Mouse (Mus musculus) kidney, postnatal 0 days (tissue): ENCODE data around the gene Ifnar2. TPM values are rescaled to one million over a fixed set of nuclear protein-coding genes. Genes with fewer than 3 reads are reported as not detected.
"Not testable (repeated sequence)": the region's sequence is repeated elsewhere in the genome, so short reads cannot be mapped to it uniquely, and the experiment has no call there.

Experiments used
- ATAC-seq: fragments of 200-750 bp; cut with Nextera tagmentation; replicated peaks from 2 replicates; pipeline ENCODE4 v1.8.0; 2017; ENCODE audit warnings: low read depth, moderate number of reproducible peaks, moderate TSS enrichment, moderate library complexity; ENCODE audit not compliant: low FRiP score
- DNase-seq: peaks from one replicate; pipeline ENCODE4 v3.0.0-alpha.2; 2016; ENCODE audit warnings: low spot score
- H3K27ac ChIP-seq: fragments of 300-500 bp; sonication (generic); 2 replicates; pipeline ENCODE4 v1.5.1; 2014; ENCODE audit warnings: mild to moderate bottlenecking
- H3K27me3 ChIP-seq: fragments of 300-500 bp; sonication (generic); 2 replicates; pipeline ENCODE4 v1.6.1; 2014; ENCODE audit warnings: low read length, mixed read lengths; ENCODE audit not compliant: insufficient read depth
- H3K36me3 ChIP-seq: fragments of 300-500 bp; sonication (generic); 2 replicates; pipeline ENCODE4 v1.6.1; 2014; ENCODE audit warnings: low read length, mixed read lengths; ENCODE audit not compliant: insufficient read depth
- H3K4me1 ChIP-seq: fragments of 300-500 bp; sonication (generic); replicated peaks from 2 replicates; pipeline ENCODE4 v1.6.1; 2014; ENCODE audit warnings: antibody characterized with exemption, low read length, mixed read lengths; ENCODE audit not compliant: insufficient read depth
- H3K4me2 ChIP-seq: fragments of 300-500 bp; sonication (generic); 2 replicates; pipeline ENCODE4 v1.6.1; 2014; ENCODE audit warnings: mild to moderate bottlenecking, low read length, moderate library complexity, mixed read lengths
- H3K4me3 ChIP-seq: fragments of 300-500 bp; sonication (generic); replicated peaks from 2 replicates; pipeline ENCODE4 v1.5.1; 2014; ENCODE audit warnings: low read depth, low read length
- H3K9ac ChIP-seq: fragments of 300-500 bp; sonication (generic); 2 replicates; pipeline ENCODE4 v1.6.1; 2014; ENCODE audit warnings: low read depth, low read length
- H3K9me3 ChIP-seq: fragments of 300-500 bp; sonication (generic); replicated peaks from 2 replicates; pipeline ENCODE4 v1.6.1; 2016; ENCODE audit warnings: low read length, inconsistent platforms, mixed read lengths
- CTCF ChIP-seq: IDR thresholded peaks from 2 replicates; pipeline ENCODE4 v1.5.1; 2016; ENCODE audit warnings: antibody characterized with exemption, low read depth, mild to moderate bottlenecking, moderate library complexity
- WGBS: fragments of 180-500 bp; shearing (Covaris S2); extraction: QIAGEN DNeasy Blood & Tissue Kit; methylation state at CpG from one replicate; pipeline ENCODE4 v1.1.7; 2014; 5-methylcytosine and 5-hydroxymethylcytosine counted together
- polyA plus RNA-seq: library from polyadenylated mRNA; unstranded; fragments of >200 nt; fragmentation: Nextera tagmentation; extraction: Ambion mirVana; gene quantifications from 2 replicates; pipeline ENCODE4 v1.2.1, GENCODE M21; 2015

Gene Ifnar2
- polyA plus RNA-seq, 1 experiment from 2014 or later = 60.7 TPM

DNA sequence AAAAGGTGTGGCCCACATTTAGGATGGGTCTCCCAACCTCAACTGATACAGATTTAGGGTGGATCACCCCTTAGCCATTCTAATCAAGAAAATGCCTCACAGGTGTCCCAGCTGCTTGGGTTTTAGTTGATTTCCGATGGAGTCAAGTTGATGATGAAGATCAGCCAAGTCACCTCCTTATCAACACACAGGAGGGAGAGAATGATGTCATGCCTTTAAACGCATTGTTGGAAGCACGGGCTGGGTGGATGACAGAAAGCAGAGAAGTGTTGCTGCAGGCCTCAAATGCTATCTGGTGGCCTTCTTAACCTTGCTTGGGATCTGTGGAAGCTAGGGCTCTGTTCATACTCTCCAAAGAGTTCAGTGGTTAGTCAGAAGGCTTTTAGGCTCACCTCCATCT is 61.5 kb downstream of the Ifnar2 start:
- TF ChIP-seq CTCF = no peak
- H3K27ac ChIP-seq = no peak overlapping the region
- H3K9me3 ChIP-seq = no peaks in the 10 kb centered on the region
- H3K9ac ChIP-seq = no peak overlapping the region
- H3K27me3 ChIP-seq = no peaks in the 10 kb centered on the region
- H3K36me3 ChIP-seq = no peaks in the 10 kb centered on the region
- WGBS = 85% methylated on average over 3 of the region's 3 CpGs
- no peak overlapping the region for H3K4me3 ChIP-seq
- DNase-seq (no peak), ATAC-seq (no peak)
- H3K4me2 ChIP-seq = no peak overlapping the region
- H3K4me1 ChIP-seq = no peaks in the 10 kb centered on the region

DNA sequence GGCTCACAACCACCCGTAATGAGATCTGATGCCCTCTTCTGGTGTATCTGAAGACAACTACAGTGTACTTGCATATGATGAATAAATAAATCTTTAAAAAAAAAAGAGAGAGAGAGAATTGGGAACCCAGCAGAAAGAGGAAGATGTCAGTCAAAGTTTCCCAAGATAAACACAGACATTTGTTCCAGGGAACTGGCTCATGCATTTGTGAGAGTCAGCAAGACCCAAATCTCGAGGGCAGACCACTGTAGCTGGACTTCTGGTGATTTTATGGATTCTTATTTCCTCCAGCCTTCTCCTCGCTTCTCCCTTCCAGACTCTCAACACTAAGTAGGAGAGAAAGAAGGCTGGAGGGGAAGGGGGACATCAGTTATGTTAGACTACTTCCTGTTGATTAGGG is 65.5 kb downstream of the Ifnar2 start:
- H3K36me3 ChIP-seq = no peaks in the 10 kb centered on the region
- no peak overlapping the region; the same call in 1 of the 2 replicates for H3K27ac ChIP-seq
- no peak overlapping the region for H3K4me3 ChIP-seq
- no peak for ATAC-seq
- WGBS = 60% methylated on average over 3 of the region's 3 CpGs
- no peak overlapping the region for H3K9ac ChIP-seq
- DNase-seq = no peak
- H3K27me3 ChIP-seq = no peaks in the 10 kb centered on the region
- no peak for TF ChIP-seq CTCF
- H3K9me3 ChIP-seq = no peaks in the 10 kb centered on the region
- H3K4me1 ChIP-seq = no peaks in the 10 kb centered on the region
- H3K4me2 ChIP-seq = no peak overlapping the region

- DNase-seq, H3K9ac ChIP-seq, H3K36me3 ChIP-seq, H3K4me1 ChIP-seq, H3K27me3 ChIP-seq, H3K4me3 ChIP-seq, H3K9me3 ChIP-seq, ATAC-seq, H3K4me2 ChIP-seq, H3K27ac ChIP-seq: not testable (repeated sequence)
- WGBS = 70% methylated on average over 1 of the region's 1 CpGs
These were observed 66.0 kb downstream of the Ifnar2 start for GRCm38 (mm10) chr16:91438599-91438998.

GRCm38 (mm10) chr16:91441366-91441765 is 68.8 kb downstream of the Ifnar2 start:
- 47% methylated on average over 7 of the region's 7 CpGs for WGBS
- Histone ChIP-seq H3K4me1 (no peaks in the 10 kb centered on the region), H3K36me3 (no peaks in the 10 kb centered on the region), H3K27ac (no peak overlapping the region), H3K27me3 (no peaks in the 10 kb centered on the region), H3K4me2 (no peak overlapping the region), H3K4me3 (no peak overlapping the region), H3K9me3 (no peaks in the 10 kb centered on the region), H3K9ac (no peak overlapping the region)
- peak; percentile 31; the same call in 1 of the 2 replicates for TF ChIP-seq CTCF
- ATAC-seq (no peak), DNase-seq (peak; percentile 48)

GRCm38 (mm10) chr16:91441811-91442240 is 69.2 kb downstream of the Ifnar2 start:
- WGBS = 85% methylated on average over 7 of the region's 7 CpGs
- no peak for TF ChIP-seq CTCF
- H3K27me3 ChIP-seq = no peaks in the 10 kb centered on the region
- no peak overlapping the region for H3K27ac ChIP-seq
- no peaks in the 10 kb centered on the region for H3K9me3 ChIP-seq
- ATAC-seq (no peak), DNase-seq (no peak)
- no peaks in the 10 kb centered on the region for H3K4me1 ChIP-seq
- H3K4me3 ChIP-seq = no peak overlapping the region
- no peak overlapping the region for H3K9ac ChIP-seq
- H3K4me2 ChIP-seq = no peak overlapping the region
- H3K36me3 ChIP-seq = no peaks in the 10 kb centered on the region

DNA sequence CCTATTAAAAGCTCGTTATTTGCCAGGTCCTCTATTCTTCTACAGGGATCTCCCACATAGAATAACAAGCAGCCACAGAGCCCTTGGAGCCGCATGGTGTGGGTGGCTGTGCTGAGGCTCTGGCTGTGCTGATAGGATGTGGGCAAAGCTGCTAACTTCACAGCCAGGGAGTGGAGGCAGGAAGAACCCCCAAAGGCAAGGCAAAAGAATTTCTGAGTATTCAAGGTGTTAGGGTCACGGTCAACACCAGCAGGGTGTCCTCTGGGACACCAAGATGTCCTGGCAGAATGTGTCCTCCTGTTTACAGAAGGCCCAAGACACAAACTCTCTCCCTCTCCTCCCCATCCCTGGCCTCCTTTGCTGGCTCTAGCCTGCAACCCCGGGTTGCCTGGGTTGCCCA is 69.9 kb downstream of the Ifnar2 start:
- no peak overlapping the region for H3K27ac ChIP-seq
- H3K4me1 ChIP-seq = no peaks in the 10 kb centered on the region
- 79% methylated on average over 4 of the region's 4 CpGs for WGBS
- no peaks in the 10 kb centered on the region for H3K9me3 ChIP-seq
- H3K36me3 ChIP-seq = no peaks in the 10 kb centered on the region
- ATAC-seq (no peak), DNase-seq (no peak)
- no peak overlapping the region for H3K9ac ChIP-seq
- H3K4me2 ChIP-seq = no peak overlapping the region
- no peak overlapping the region for H3K4me3 ChIP-seq
- no peaks in the 10 kb centered on the region for H3K27me3 ChIP-seq
- TF ChIP-seq CTCF = no peak

- no peak overlapping the region for H3K9ac ChIP-seq
- no peaks in the 10 kb centered on the region for H3K4me1 ChIP-seq
- TF ChIP-seq CTCF = no peak
- no peaks in the 10 kb centered on the region for H3K9me3 ChIP-seq
- no peak overlapping the region for H3K27ac ChIP-seq
- H3K27me3 ChIP-seq = no peaks in the 10 kb centered on the region
- ATAC-seq = no peak
- WGBS = 76% methylated on average over 8 of the region's 8 CpGs
- H3K4me2 ChIP-seq = no peak overlapping the region
- DNase-seq = no peak
- no peaks in the 10 kb centered on the region for H3K36me3 ChIP-seq
- H3K4me3 ChIP-seq = no peak overlapping the region
These were observed 70.6 kb downstream of the Ifnar2 start for GRCm38 (mm10) chr16:91443211-91443611.
